Mouse (Mus musculus) embryo, embryonic 10 days (tissue): Measurements from ENCODE around the gene Fancf.

Source experiments
- DNase-seq: peaks from one replicate; pipeline ENCODE4 v3.0.0-alpha.2; 2015; ENCODE audit warnings: low spot score

The Fancf gene

GRCm38 (mm10) chr7:51862097-51862492 is at the start of gene Fancf:
Fancf (minus strand) TSS chr7:51862267.
- DNase-seq, result peak; percentile 98

GRCm38 (mm10) chr7:51899066-51899465 is 37.0 kb upstream of the Fancf start:
- no peak for DNase-seq

GRCm38 (mm10) chr7:51894939-51895338 is 32.9 kb upstream of the Fancf start:
- DNase-seq, result no peak

GRCm38 (mm10) chr7:51894133-51894801 is 32.2 kb upstream of the Fancf start:
- DNase-seq, result no peak

GRCm38 (mm10) chr7:51893008-51893407 is 30.9 kb upstream of the Fancf start:
- DNase-seq, result no peak

GRCm38 (mm10) chr7:51892224-51892965 is 30.3 kb upstream of the Fancf start:
- no peak for DNase-seq

- no peak for DNase-seq
Observed at GRCm38 (mm10) chr7:51889601-51890000, 27.5 kb upstream of the Fancf start.

- DNase-seq, result no peak
Observed at GRCm38 (mm10) chr7:51887678-51888567, 25.9 kb upstream of the Fancf start.

GRCm38 (mm10) chr7:51885345-51885744 is 23.3 kb upstream of the Fancf start:
- DNase-seq, result no peak

- no peak for DNase-seq
Observed at GRCm38 (mm10) chr7:51880121-51880520, 18.1 kb upstream of the Fancf start.

GRCm38 (mm10) chr7:51879136-51879723 is 17.2 kb upstream of the Fancf start:
- DNase-seq, result peak; percentile 74

GRCm38 (mm10) chr7:51878730-51879129 is 16.7 kb upstream of the Fancf start:
- DNase-seq, result peak; percentile 27

- no peak for DNase-seq
Observed at GRCm38 (mm10) chr7:51876316-51876715, 14.2 kb upstream of the Fancf start.

GRCm38 (mm10) chr7:51872597-51872996 is 10.5 kb upstream of the Fancf start:
- no peak for DNase-seq

GRCm38 (mm10) chr7:51872041-51872440 is 10.0 kb upstream of the Fancf start:
- no peak for DNase-seq

GRCm38 (mm10) chr7:51867983-51868382 is 5.9 kb upstream of the Fancf start:
- no peak for DNase-seq

- no peak for DNase-seq
Observed at GRCm38 (mm10) chr7:51865336-51865735, 3.3 kb upstream of the Fancf start.

- DNase-seq, result no peak
Observed at GRCm38 (mm10) chr7:51862842-51863241, 775 bp upstream of the Fancf start.

- peak; percentile 87 for DNase-seq
Observed at GRCm38 (mm10) chr7:51861250-51862096, 594 bp downstream of the Fancf start, which contains the start of gene Gas2. Gas2 (plus strand) TSS chr7:51862015.

- DNase-seq, result no peak
Observed at GRCm38 (mm10) chr7:51851890-51852507, 10.1 kb downstream of the Fancf start.

- DNase-seq, result no peak
Observed at GRCm38 (mm10) chr7:51850877-51851276, 11.2 kb downstream of the Fancf start.
